Mouse (Mus musculus) limb, embryonic 14.5 days (tissue): ENCODE results near the gene Gm20388. TPM values are rescaled to one million over a fixed set of nuclear protein-coding genes. Genes with fewer than 3 reads are reported as not detected.

ENCODE experiments used
- ATAC-seq: fragments of 200-750 bp; cut with Nextera tagmentation; 2 replicates; pipeline ENCODE4 v1.8.0; 2017; ENCODE audit warnings: low read depth, moderate number of reproducible peaks, moderate TSS enrichment; ENCODE audit not compliant: low FRiP score
- DNase-seq: peaks from one replicate; pipeline ENCODE4 v3.0.0-alpha.2; 2015; ENCODE audit warnings: low spot score
- H3K27ac ChIP-seq: fragments of 300-500 bp; sonication (generic); replicated peaks from 2 replicates; pipeline ENCODE4 v1.5.1; 2014; ENCODE audit warnings: low read depth, mild to moderate bottlenecking, low read length, moderate library complexity, mixed read lengths
- H3K27me3 ChIP-seq: fragments of 300-500 bp; sonication (generic); 2 replicates; pipeline ENCODE4 v1.6.1; 2014; ENCODE audit warnings: low read length, mixed read lengths; ENCODE audit not compliant: control insufficient read depth, insufficient read depth
- H3K36me3 ChIP-seq: fragments of 300-500 bp; sonication (generic); 2 replicates; pipeline ENCODE4 v1.6.1; 2014; ENCODE audit warnings: mild to moderate bottlenecking, low read length, moderate library complexity, mixed read lengths; ENCODE audit not compliant: control insufficient read depth, insufficient read depth
- H3K4me1 ChIP-seq: fragments of 300-500 bp; sonication (generic); 2 replicates; pipeline ENCODE4 v1.6.1; 2014; ENCODE audit warnings: antibody characterized with exemption, low read length, mixed read lengths; ENCODE audit not compliant: control insufficient read depth, insufficient read depth
- H3K4me2 ChIP-seq: fragments of 300-500 bp; sonication (generic); replicated peaks from 2 replicates; pipeline ENCODE4 v1.6.1; 2014; ENCODE audit warnings: low read depth, mild to moderate bottlenecking, low read length, moderate library complexity; ENCODE audit not compliant: severe bottlenecking
- H3K4me3 ChIP-seq: fragments of 300-500 bp; sonication (generic); replicated peaks from 2 replicates; pipeline ENCODE4 v1.5.1; 2014; ENCODE audit warnings: low read length
- H3K9ac ChIP-seq: fragments of 300-500 bp; sonication (generic); 2 replicates; pipeline ENCODE4 v1.6.1; 2014; ENCODE audit warnings: mild to moderate bottlenecking, low read depth, low read length, moderate library complexity; ENCODE audit not compliant: severe bottlenecking
- H3K9me3 ChIP-seq: fragments of 300-500 bp; sonication (generic); 2 replicates; pipeline ENCODE4 v1.6.1; 2016; ENCODE audit warnings: low read length; ENCODE audit not compliant: control insufficient read depth
- POLR2A ChIP-seq: fragments of 200-500 bp; IDR thresholded peaks from 2 replicates; pipeline ENCODE4 v1.8.0; 2012; ENCODE audit warnings: inconsistent platforms, mild to moderate bottlenecking, moderate library complexity, borderline replicate concordance; ENCODE audit not compliant: insufficient read depth, insufficient read length; ENCODE audit errors: extremely low read depth
- WGBS: fragments of 180-500 bp; shearing (Covaris S2); extraction: QIAGEN DNeasy Blood & Tissue Kit; methylation state at CpG from one replicate; pipeline ENCODE4 v1.1.7; 2014; 5-methylcytosine and 5-hydroxymethylcytosine counted together
- polyA plus RNA-seq, 2 experiments: library from polyadenylated mRNA; depleted of rRNA in 1 of 2; stranded (reverse) in 1 of 2; unstranded in 1 of 2; fragments of >200 nt; fragmentation: Nextera tagmentation in 1 of 2; extraction: Ambion mirVana in 1 of 2; gene quantifications; 2 replicates each; pipeline versions ENCODE4 v1.2.1 to v1.2.3; 2012 to 2014

Gm20388 gene
- polyA plus RNA-seq, 2 experiments = 1.9 to 49.9 TPM

- DNase-seq (no peak), ATAC-seq (no peak)
- Histone ChIP-seq H3K4me2 (no peak overlapping the region), H3K9ac (no peak overlapping the region), H3K27me3 (no peaks in the 10 kb centered on the region), H3K4me3 (no peak overlapping the region), H3K4me1 (0 out of 2 replicates have a peak, but pooled peaks cover 6% of the 10 kb centered on the region), H3K9me3 (no peaks in the 10 kb centered on the region), H3K27ac (no peak overlapping the region), H3K36me3 (no peaks in the 10 kb centered on the region)
- TF ChIP-seq POLR2A = no peak
- 90% methylated on average over 6 of the region's 6 CpGs for WGBS
Observed at GRCm38 (mm10) chr8:121446862-121447261, 1536.2 kb downstream of the Gm20388 start.

GRCm38 (mm10) chr8:121450211-121450610 is 1539.6 kb downstream of the Gm20388 start:
- ATAC-seq (no peak), DNase-seq (no peak)
- WGBS = 46% methylated on average over 8 of the region's 8 CpGs
- Histone ChIP-seq H3K27ac (no peak overlapping the region), H3K4me1 (peaks cover 7% of the 10 kb centered on the region; the same call in 1 of the 2 replicates), H3K4me2 (no peak overlapping the region), H3K9ac (no peak overlapping the region), H3K4me3 (no peak overlapping the region), H3K9me3 (no peaks in the 10 kb centered on the region), H3K27me3 (no peaks in the 10 kb centered on the region), H3K36me3 (no peaks in the 10 kb centered on the region)
- no peak for TF ChIP-seq POLR2A

GRCm38 (mm10) chr8:121451404-121452076 is 1540.9 kb downstream of the Gm20388 start:
- Histone ChIP-seq H3K4me1 (peaks cover 8% of the 10 kb centered on the region; the same call in 1 of the 2 replicates), H3K9me3 (no peaks in the 10 kb centered on the region), H3K9ac (no peak overlapping the region), H3K36me3 (no peaks in the 10 kb centered on the region), H3K4me2 (no peak overlapping the region), H3K4me3 (no peak overlapping the region), H3K27ac (no peak overlapping the region), H3K27me3 (no peaks in the 10 kb centered on the region)
- no peak for TF ChIP-seq POLR2A
- ATAC-seq (no peak), DNase-seq (peak; percentile 15)
- 66% methylated on average over 16 of the region's 16 CpGs for WGBS

- Histone ChIP-seq H3K27me3 (no peaks in the 10 kb centered on the region), H3K36me3 (no peaks in the 10 kb centered on the region), H3K4me2 (no peak overlapping the region), H3K9ac (no peak overlapping the region), H3K4me1 (peaks cover 14% of the 10 kb centered on the region), H3K27ac (no peak overlapping the region), H3K4me3 (no peak overlapping the region), H3K9me3 (no peaks in the 10 kb centered on the region)
- TF ChIP-seq POLR2A = no peak
- no peak for DNase-seq
- 88% methylated on average over 17 of the region's 17 CpGs for WGBS
- ATAC-seq = no peak
Observed at GRCm38 (mm10) chr8:121454737-121455136, 1544.1 kb downstream of the Gm20388 start.

- Histone ChIP-seq H3K4me2 (no peak overlapping the region), H3K27ac (no peak overlapping the region), H3K4me1 (peaks cover 15% of the 10 kb centered on the region), H3K9me3 (no peaks in the 10 kb centered on the region), H3K36me3 (no peaks in the 10 kb centered on the region), H3K4me3 (no peak overlapping the region), H3K9ac (no peak overlapping the region), H3K27me3 (no peaks in the 10 kb centered on the region)
- ATAC-seq (no peak), DNase-seq (no peak)
- WGBS = 32% methylated on average over 3 of the region's 3 CpGs
- no peak for TF ChIP-seq POLR2A
Observed at GRCm38 (mm10) chr8:121461192-121461591, 1550.6 kb downstream of the Gm20388 start.
